8 mouse cellular contexts compared by ENCODE assay signal in the genomic region with DNA sequence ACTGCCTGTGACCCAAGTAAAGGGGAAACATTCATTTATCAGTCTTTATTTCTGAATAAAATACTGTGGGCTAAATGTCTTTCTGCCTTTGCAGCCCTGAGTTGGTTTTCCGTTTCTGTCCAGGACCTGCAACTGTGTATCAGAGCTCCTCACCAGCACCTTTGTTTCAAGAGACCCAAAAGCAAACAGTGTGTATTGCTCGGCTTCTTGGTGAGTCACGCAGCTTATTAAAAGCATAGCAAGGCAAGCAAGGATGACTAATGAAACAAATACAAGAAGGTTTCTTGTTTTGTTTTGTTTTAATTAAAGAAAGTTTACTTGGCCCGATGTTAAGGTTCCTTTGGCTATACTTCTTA. TPM values are rescaled to one million over a fixed set of nuclear protein-coding genes. Genes with fewer than 3 reads are reported as not detected.
A peak's percentile ranks its signal among the peaks of the same experiment; 100 is the strongest.
DNase-seq lines count a peak whose midpoint lies in the region; ATAC-seq and TF ChIP-seq lines count a peak whose summit lies in the region.

Gene Rcbtb2 (plus strand): TSS at position 115 of the 356 bp plus-strand sequence.

- no peak within 1 kb of the TSS for H3K9ac ChIP-seq in heart, adult 2 months (ENCODE audit: low read depth, low read length)
- H3K9ac ChIP-seq in midbrain, embryonic 12.5 days (replicated peaks): no peak within 1 kb of the TSS

- peaks cover 9% of the 10 kb centered on the region for H3K4me1 ChIP-seq in heart, adult 2 months (ENCODE audit: control insufficient read depth, insufficient read depth, low read length)
- 0 out of 2 replicates have a peak, but pooled peaks cover 7% of the 10 kb centered on the region for H3K4me1 ChIP-seq in midbrain, embryonic 12.5 days

- TF ChIP-seq EP300 in heart, adult 2 months (IDR thresholded peaks at IDR 0.05; ENCODE audit: insufficient read depth, low read depth, low read length): no peak

- no peaks in the 10 kb centered on the region for H3K9me3 ChIP-seq in midbrain, embryonic 12.5 days

- intact Hi-C loops in left cerebral cortex, adult 2 months (cut with DNase I): no loop called here
- intact Hi-C loops in heart, adult 2 months (cut with DNase I): no loop called here

- no peak for TF ChIP-seq CTCF in left cerebral cortex, adult 2 months (IDR thresholded peaks at IDR 0.05)
- TF ChIP-seq CTCF in heart, adult 2 months (IDR thresholded peaks at IDR 0.05): no peak

- H3K27ac ChIP-seq in left cerebral cortex, adult 2 months: no peak within 1 kb of the TSS
- peak within 1 kb of the TSS; percentile 21; the same call in 1 of the 2 replicates for H3K27ac ChIP-seq in heart, adult 2 months
- no peak within 1 kb of the TSS for H3K27ac ChIP-seq in midbrain, embryonic 12.5 days (replicated peaks)

- H3K4me3 ChIP-seq in left cerebral cortex, adult 2 months: no peak within 1 kb of the TSS
- no peak within 1 kb of the TSS for H3K4me3 ChIP-seq in heart, adult 2 months
- H3K4me3 ChIP-seq in midbrain, embryonic 12.5 days: no peak within 1 kb of the TSS

- H3K79me2 ChIP-seq in heart, adult 2 months (replicated peaks; ENCODE audit: control insufficient read depth, insufficient read depth, low read length): no peaks in the 10 kb centered on the region

- H3K27me3 ChIP-seq in heart, adult 2 months (ENCODE audit: control insufficient read depth, insufficient read depth, low read length): no peaks in the 10 kb centered on the region
- no peaks in the 10 kb centered on the region for H3K27me3 ChIP-seq in midbrain, embryonic 12.5 days

- no peak within 1 kb of the TSS for H3K4me2 ChIP-seq in midbrain, embryonic 12.5 days (replicated peaks)

- DNase-seq in left cerebral cortex, adult 2 months (ENCODE audit: extremely low spot score in 1 of 2, low spot score in 2 of 2): no peak
- no peak for DNase-seq in left cerebral cortex, adult 11 months (ENCODE audit: low spot score)
- DNase-seq in brain, adult 2 months (ENCODE audit: low read depth, low spot score): peak; percentile 53
- DNase-seq in heart, adult 2 months: peak in 1 of 2 experiments; percentile 13
- DNase-seq in layer of hippocampus, postnatal 10 days (ENCODE audit: low spot score in 2 of 2): no peak
- no peak for DNase-seq in right cerebral cortex, postnatal 36 days (ENCODE audit: low spot score in 2 of 2)
- DNase-seq in embryo, embryonic 9.5 days (ENCODE audit: extremely low spot score): no peak

- WGBS in heart, adult 2 months: 50% methylated on average over 4 of the region's 4 CpGs
- WGBS in midbrain, embryonic 12.5 days: 63% methylated on average over 4 of the region's 4 CpGs

- ATAC-seq in midbrain, embryonic 12.5 days (ENCODE audit: low FRiP score, low read depth): no peak

- TF ChIP-seq POLR2A in heart, adult 2 months (IDR thresholded peaks at IDR 0.05; ENCODE audit: insufficient read depth, low read depth, low read length): no peak

- H3K36me3 ChIP-seq in heart, adult 2 months (ENCODE audit: control insufficient read depth, insufficient read depth, low read length): peaks cover 2% of the 10 kb centered on the region; the same call in 1 of the 2 replicates
- H3K36me3 ChIP-seq in midbrain, embryonic 12.5 days: no peaks in the 10 kb centered on the region

RNA-seq across cellular contexts. Expression of gene Rcbtb2, which starts in this region (rescaled TPM):
- total RNA-seq in left cerebral cortex, adult 2 months (2021): 10 to 100 TPM; 19.1 to 20.6 TPM
- 10 to 100 TPM; 20.8 to 20.9 TPM for total RNA-seq in heart, adult 2 months (2021)
- polyA plus RNA-seq in heart, adult 2 months (2012; rRNA removed): 16.9 and 25.7 TPM in 2 replicates
- 10 to 100 TPM; 33.0 to 33.1 TPM for total RNA-seq in layer of hippocampus, postnatal 10 days (2021)
- 129 and 140 TPM in 2 replicates for polyA plus RNA-seq in midbrain, embryonic 12.5 days (2016; fragmentation: Nextera tagmentation; extraction: Ambion mirVana)
